Mouse (Mus musculus): ENCODE results near the gene Ptges3l.
"Not testable (repeated sequence)": the region's sequence is repeated elsewhere in the genome, so short reads cannot be mapped to it uniquely, and the experiment has no call there.

The Ptges3l gene

GRCm38 (mm10) chr11:101457631-101458030 is 32.5 kb upstream of the Ptges3l start:
- in situ Hi-C loops (cut with MseI, MboI), result no loop called here

GRCm38 (mm10) chr11:101455627-101456026 is 30.5 kb upstream of the Ptges3l start:
- in situ Hi-C loops (cut with MseI, MboI), result no loop called here

GRCm38 (mm10) chr11:101454702-101455101 is 29.6 kb upstream of the Ptges3l start:
- in situ Hi-C loops (cut with MseI, MboI), result no loop called here

GRCm38 (mm10) chr11:101452093-101452774 is 27.1 kb upstream of the Ptges3l start:
- in situ Hi-C loops (cut with MseI, MboI), result no loop called here

GRCm38 (mm10) chr11:101451536-101451935 is 26.4 kb upstream of the Ptges3l start:
- in situ Hi-C loops (cut with MseI, MboI), result no loop called here

GRCm38 (mm10) chr11:101450394-101450793 is 25.3 kb upstream of the Ptges3l start:
- in situ Hi-C loops (cut with MseI, MboI), result no loop called here

- in situ Hi-C loops (cut with MseI, MboI), result not testable (repeated sequence)
Measured at GRCm38 (mm10) chr11:101449596-101449995, 24.5 kb upstream of the Ptges3l start.

GRCm38 (mm10) chr11:101448899-101449298 is 23.8 kb upstream of the Ptges3l start:
- in situ Hi-C loops (cut with MseI, MboI), result no loop called here

- in situ Hi-C loops (cut with MseI, MboI), result no loop called here
Measured at GRCm38 (mm10) chr11:101448274-101448746, 23.2 kb upstream of the Ptges3l start, which contains the start of gene Ifi35. TSS of gene Ifi35 (plus strand) at chr11:101448407.

GRCm38 (mm10) chr11:101447786-101448185 is 22.7 kb upstream of the Ptges3l start:
- in situ Hi-C loops (cut with MseI, MboI), result no loop called here

GRCm38 (mm10) chr11:101446860-101447259 is 21.7 kb upstream of the Ptges3l start:
- in situ Hi-C loops (cut with MseI, MboI), result not testable (repeated sequence)

- in situ Hi-C loops (cut with MseI, MboI), result no loop called here
Measured at GRCm38 (mm10) chr11:101446319-101446718, 21.2 kb upstream of the Ptges3l start.

- in situ Hi-C loops (cut with MseI, MboI), result no loop called here
Measured at GRCm38 (mm10) chr11:101442760-101443159, 17.6 kb upstream of the Ptges3l start.

- in situ Hi-C loops (cut with MseI, MboI), result no loop called here
Measured at GRCm38 (mm10) chr11:101442127-101442693, 17.1 kb upstream of the Ptges3l start, which contains the start of gene Rpl27. TSS of gene Rpl27 (plus strand) at chr11:101442298.

- in situ Hi-C loops (cut with MseI, MboI), result not testable (repeated sequence)
Measured at GRCm38 (mm10) chr11:101441450-101442126, 16.5 kb upstream of the Ptges3l start.

GRCm38 (mm10) chr11:101438006-101438405 is 12.9 kb upstream of the Ptges3l start:
- in situ Hi-C loops (cut with MseI, MboI), result not testable (repeated sequence)

- in situ Hi-C loops (cut with MseI, MboI), result no loop called here
Measured at GRCm38 (mm10) chr11:101436916-101437315, 11.8 kb upstream of the Ptges3l start.

- in situ Hi-C loops (cut with MseI, MboI), result no loop called here
Measured at GRCm38 (mm10) chr11:101435831-101436230, 10.7 kb upstream of the Ptges3l start.

- in situ Hi-C loops (cut with MseI, MboI), result no loop called here
Measured at GRCm38 (mm10) chr11:101433396-101433795, 8.3 kb upstream of the Ptges3l start.

GRCm38 (mm10) chr11:101431327-101431726 is 6.2 kb upstream of the Ptges3l start:
- in situ Hi-C loops (cut with MseI, MboI), result no loop called here

- in situ Hi-C loops (cut with MseI, MboI), result no loop called here
Measured at GRCm38 (mm10) chr11:101426165-101426564, 1.0 kb upstream of the Ptges3l start.

- in situ Hi-C loops (cut with MseI, MboI), result no loop called here
Measured at GRCm38 (mm10) chr11:101424105-101424851, 855 bp downstream of the Ptges3l start, which contains the start of gene Gm27029. TSS of gene Gm27029 (minus strand) at chr11:101424796.

Data from mouse trophoblast stem cell (cell line).